Mouse (Mus musculus) retina, postnatal 7 days (tissue): ENCODE measurements around the gene Tmem164.
"Not testable (repeated sequence)": the region's sequence is repeated elsewhere in the genome, so short reads cannot be mapped to it uniquely, and the experiment has no call there.

ENCODE experiments used
- DNase-seq: peaks from one replicate; pipeline ENCODE4 v3.0.0-alpha.2; 2012; ENCODE audit warnings: low read depth, low spot score

Gene Tmem164

GRCm38 (mm10) chrX:142681056-142681615 is at the start of gene Tmem164:
Tmem164 (plus strand) TSS chrX:142681406.
- DNase-seq = no peak

DNA sequence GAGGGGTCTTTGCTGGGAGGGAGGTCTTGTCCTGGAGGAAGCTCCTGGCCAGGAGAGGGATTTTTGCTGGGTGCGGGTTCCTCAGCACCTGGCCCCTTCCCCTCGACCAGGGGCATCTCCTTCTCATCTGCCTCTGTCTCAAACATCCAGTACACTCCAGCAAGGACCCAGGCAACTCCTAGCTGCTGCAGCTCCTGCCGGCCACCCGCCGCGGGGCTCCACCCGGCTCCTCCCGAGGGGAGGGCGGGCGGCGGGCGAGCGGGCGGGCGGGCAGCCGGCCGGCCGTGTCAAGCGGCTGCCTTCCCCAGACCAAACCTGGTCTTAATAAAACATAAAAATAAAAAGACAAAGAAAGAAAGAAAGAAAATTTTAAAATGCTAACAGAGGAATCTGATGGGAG is 48.2 kb upstream of the Tmem164 start:
- DNase-seq = not testable (repeated sequence)

DNA sequence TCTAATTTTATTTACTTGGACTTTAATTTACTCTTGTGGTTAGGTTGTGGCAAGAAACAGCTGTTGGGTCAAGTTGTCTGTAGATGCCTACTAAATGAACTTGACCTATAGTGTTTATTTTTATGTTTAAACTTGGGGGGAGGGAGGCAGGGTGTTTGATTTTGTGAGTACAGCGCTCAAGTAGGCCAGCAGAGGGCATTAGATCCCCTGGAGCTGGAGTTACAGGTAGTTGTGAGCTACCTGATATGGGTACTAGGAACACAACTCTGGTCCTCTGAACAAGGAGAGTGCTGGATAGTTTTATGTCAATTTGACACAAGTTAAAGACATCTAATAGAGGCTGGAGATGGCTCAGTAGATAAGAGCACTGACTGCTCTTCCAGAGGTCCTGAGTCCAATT is 34.0 kb upstream of the Tmem164 start:
- DNase-seq = no peak

- DNase-seq = no peak
Observed at GRCm38 (mm10) chrX:142650117-142650764, 31.0 kb upstream of the Tmem164 start.

DNA sequence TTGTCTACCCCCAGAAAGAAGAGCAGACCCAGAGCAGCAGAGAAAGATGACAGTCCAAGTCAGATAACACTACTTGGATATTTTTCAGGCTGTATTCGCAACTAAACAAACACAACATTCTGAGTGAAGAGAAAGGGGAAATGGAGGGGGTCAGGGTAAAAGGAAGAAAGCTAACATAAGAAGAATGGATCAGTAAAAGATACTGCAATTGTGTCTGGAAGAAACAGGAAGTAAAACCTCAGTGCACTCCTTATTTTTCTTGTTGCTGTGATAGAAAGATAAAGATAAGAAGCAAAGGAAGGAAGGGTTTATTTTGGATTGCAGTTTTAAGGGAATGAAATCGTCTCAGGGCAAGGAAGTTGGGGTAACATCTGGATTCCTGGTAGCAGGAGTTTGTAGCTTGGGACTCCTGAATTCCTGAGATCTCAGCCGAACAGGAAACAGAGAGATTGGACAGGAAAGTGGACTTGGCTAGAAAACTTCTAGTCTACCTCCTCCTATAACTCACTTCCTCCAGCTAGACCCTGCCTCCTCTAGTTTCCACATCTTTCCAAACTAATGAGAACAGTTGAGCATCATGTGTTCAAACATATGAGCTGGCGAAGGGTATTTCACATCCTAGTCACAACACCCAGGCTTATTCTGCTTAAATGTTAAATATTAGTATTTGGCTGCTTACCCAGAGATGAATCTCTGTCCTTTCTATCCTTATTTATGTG is 16.3 kb upstream of the Tmem164 start:
- no peak for DNase-seq

- no peak for DNase-seq
Observed at GRCm38 (mm10) chrX:142665423-142665805, 15.8 kb upstream of the Tmem164 start.

DNA sequence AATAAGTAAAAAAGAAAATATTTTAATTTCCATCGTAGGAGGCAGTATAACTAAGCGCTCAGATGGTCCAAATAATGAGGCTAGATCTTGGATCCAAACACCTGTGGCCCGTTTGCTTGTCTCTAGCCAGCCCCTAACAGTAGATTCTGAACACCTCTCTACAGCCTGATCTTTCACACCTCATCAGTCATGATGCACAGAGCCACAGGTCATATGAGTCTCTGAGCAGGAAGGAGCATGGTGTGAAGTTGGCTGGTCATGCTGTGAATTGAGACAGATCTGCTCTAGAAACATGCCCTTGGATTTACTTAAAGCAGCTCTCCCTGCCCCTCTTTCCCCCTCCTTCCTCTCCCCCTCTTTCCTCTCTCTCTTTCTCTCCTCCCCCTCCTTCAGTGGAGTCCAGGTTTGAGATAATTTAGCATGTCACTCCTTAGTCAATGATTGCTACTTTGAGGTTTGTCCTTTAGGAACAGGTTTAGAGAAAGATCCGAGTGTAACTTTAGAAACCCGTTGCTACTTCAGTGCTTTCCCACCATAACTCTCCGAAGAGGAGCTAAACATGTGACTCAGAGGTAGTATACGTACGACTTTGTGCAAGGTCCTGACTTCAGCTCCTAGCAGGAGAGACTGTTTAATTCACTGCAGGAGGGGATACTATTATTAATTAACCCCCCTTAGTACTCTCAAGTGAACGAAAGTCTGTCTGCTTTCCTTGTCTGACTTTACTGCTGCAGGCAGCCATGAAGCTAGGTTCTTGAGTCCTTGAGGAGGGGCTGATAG is 11.7 kb upstream of the Tmem164 start:
- no peak for DNase-seq

GRCm38 (mm10) chrX:142670121-142670520 is 11.1 kb upstream of the Tmem164 start:
- DNase-seq = no peak

DNA sequence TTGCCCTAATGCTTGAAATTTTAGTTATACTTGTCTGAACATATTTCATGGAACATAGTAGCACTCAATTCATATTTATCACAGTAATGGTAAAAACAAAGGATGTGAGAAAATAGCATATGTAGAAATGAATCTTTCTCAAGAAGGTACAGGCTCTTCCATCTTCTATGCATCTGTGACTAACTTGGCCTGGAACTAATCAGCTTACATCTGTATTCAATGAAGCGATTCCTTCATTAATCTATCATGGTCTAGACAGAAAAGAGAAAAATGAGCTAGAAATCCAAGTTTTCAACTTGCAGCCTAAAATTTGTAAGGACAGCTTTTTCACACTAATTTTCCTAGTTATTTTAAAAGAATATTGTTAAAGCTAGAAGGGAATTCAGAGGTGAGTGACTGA is 10.1 kb upstream of the Tmem164 start:
- DNase-seq = no peak

DNA sequence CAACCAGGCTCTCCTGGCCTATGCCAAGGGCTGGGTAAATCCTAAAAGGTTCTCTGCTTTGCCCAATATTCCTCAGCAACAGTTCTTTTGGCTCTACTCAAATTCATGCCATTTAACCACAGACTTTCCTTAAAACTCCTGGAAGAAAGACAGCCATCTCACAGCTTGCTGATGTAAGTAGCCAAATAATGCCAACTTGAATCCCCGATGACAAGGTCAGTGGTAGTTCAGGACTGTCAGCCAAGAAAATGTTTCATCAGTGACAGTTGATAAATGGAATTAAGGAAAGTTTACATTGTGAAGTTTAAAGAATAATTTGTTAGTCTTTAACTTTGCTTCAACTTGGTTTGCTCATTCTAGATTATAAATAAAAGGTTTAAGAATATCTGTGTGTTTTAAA is 8.5 kb upstream of the Tmem164 start:
- no peak for DNase-seq

- DNase-seq = no peak
Observed at GRCm38 (mm10) chrX:142677193-142677592, 4.0 kb upstream of the Tmem164 start.

DNA sequence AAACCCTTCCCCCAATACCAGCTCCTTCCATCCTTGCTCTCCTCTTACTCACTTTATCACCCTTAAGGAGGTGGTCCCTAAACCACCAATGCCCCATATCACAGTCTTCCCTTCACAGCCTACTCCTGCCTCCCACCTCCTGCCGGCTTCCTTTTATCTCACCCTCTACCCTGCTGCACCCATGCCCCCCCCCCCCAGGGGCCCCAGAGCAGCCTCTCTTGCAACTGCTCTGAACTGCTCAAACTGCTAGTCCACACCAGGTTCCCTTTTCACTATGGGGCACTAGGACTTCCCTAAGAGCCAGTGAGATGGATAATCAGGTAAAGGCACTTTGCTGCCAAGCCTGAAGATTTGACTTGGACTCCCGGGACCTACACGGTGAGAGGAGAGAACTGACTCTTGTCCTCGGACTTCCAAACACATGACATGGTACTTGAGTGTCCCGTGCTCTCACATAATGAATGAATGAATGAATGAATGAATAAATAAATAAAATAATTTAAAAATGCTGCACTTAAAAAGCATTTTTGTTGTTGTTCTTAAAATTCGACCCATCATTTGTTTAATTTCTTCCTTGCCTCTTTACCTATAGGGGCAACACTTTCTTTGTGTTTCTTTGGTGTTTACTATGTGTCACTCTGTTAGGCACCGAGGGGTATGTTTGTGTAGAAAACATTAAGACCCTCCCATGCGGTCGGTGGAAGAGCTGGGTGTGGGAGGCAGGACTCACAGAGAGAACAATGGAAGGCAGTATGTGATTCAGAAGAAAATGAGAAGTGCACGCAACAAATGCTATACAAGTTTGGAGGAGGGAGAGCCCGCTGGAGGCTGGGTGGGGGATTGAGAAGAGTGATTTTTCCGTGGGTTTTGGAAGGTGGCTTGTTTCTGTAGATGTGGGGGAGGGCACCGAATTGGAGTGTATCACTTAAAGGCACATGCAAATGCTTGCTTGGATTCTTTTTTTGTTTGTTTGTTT is 2.4 kb upstream of the Tmem164 start:
- DNase-seq = no peak

GRCm38 (mm10) chrX:142679502-142680250 is 1.5 kb upstream of the Tmem164 start:
- DNase-seq = no peak

- no peak for DNase-seq
Observed at GRCm38 (mm10) chrX:142680391-142681055, 683 bp upstream of the Tmem164 start.

- no peak for DNase-seq
Observed at GRCm38 (mm10) chrX:142681616-142682141, 473 bp downstream of the Tmem164 start.

DNA sequence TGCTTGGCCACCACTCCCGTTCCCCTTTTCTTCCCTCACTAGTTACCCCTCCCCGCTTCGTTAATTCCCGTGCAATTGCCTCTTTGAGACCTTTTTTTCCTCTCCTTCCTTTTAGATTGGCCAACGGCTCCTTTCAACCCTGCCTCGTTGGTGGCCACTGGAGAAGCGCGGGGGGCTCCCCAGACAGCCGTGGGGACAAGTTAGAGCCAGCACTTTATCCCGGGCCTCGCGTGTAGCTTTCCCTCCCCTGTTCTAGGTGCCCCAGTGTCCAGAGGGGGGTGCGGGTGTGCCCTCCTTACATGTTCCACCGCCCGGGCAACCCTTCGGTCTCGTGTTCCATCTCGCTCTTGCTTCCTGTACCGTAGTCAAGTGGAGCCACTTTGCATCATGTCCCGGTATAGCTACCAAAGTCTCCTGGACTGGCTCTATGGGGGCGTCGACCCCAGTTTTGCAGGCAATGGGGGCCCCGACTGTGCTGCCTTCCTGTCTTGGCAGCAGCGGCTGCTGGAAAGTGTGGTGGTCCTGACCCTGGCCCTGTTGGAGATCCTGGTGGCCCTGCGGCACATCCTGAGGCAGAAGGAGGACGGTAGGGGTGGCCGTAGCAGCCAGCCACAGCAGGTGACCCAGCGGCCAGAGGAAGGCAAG is 1.1 kb downstream of the Tmem164 start:
- DNase-seq = no peak

DNA sequence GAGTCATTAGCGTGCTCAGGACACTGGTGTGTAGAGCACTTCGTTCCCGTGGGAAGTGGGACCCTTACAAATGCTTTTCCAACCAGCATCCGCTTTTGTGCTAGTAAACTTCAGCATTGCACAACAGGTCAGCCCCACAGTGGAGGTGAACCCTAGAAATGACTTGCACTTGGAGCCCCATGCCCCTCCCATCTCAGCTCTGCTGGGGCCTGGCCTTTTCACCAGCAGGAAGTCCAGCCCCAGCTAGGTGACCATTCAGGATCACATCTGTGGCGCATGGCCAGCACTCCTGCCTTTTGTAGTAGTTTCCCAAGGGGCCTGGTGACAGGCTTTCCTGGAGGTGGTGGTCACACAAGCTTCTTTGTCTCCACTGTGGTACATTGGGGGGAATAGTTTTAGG is 1.8 kb downstream of the Tmem164 start:
- no peak for DNase-seq

DNA sequence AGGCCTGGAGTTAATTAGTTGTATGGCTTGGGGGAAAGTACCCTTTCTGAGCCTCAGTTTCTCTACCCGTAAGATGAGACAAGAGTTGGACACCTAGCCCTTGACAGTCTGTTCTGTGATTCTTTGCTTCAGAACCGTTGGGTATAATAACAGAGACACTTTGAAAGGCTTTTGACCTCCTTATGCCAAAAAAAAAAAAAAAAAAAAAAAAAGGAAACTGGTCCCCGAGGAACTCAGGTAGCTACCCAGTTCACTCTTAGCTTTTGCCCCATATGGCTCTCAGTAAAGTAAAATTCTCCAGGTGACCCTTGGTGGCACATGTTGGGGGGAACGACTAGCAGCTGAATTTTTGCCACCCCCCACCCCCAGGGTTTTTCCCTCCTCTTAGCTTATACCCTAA is 3.5 kb downstream of the Tmem164 start:
- no peak for DNase-seq

DNA sequence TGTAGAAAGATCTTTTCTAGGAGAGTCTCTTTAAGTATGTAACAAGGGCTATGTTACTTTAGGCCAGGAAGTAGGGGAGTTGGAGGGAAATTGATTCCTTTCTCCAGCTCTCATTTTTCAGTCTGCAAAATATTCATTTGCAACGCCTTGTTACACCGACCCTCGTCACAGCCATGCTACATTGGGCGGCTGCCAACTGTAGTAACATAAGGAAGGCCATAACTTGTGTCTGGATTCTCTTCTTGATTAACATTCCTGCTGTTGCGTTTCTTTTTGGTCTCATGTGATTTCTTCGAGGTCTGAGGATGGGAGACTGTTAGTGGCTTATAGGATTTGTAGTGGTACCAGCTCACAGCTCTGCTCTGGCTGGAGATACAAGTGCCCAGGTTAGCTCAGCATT is 4.5 kb downstream of the Tmem164 start:
- DNase-seq = no peak
